8 mouse cellular contexts compared by ENCODE assay signal in the genomic region with DNA sequence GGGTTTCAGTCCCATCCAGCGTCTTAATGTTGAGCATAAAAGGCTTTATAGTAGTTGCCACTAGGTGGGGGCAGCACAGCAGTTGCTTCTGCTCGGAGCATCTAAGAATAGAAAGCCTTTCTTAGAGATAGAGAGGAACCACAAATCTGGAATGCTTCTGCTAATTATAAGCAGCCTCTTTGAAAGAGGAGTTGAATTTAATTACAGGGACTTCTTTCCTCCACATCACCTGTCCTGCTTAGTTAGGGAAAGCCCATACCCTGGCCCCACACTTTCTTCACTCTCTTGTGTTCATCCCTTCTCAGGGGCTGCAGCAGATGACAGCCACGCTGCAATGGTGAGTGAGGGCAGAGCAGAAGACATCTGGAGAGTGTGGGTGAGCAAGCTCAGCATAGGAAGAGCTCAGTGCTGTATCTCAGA. TPM values are rescaled to one million over a fixed set of nuclear protein-coding genes. Genes with fewer than 3 reads are reported as not detected.
DNase-seq lines count a peak whose midpoint lies in the region; ATAC-seq and TF ChIP-seq lines count a peak whose summit lies in the region.
"Had no signal": no experiment of that assay in that cellular context is flagged by ENCODE, and none has a peak within 500 bp of the region (broad histone marks: within the 10 kb centered on the region; RNA-seq: fewer than 3 reads in every experiment).

No protein-coding gene starts in this region.

- no peak overlapping the region for H3K9ac ChIP-seq in lung, postnatal 0 days (replicated peaks; ENCODE audit: low read depth)
- H3K9ac ChIP-seq in embryonic facial prominence, embryonic 14.5 days (ENCODE audit: low read depth, low read length), result no peak overlapping the region
- H3K9ac ChIP-seq in neural tube, embryonic 15.5 days (replicated peaks), result no peak overlapping the region
- H3K9ac ChIP-seq: limb, embryonic 12.5 days had no signal

- ATAC-seq in lung, postnatal 0 days, result no peak
- ATAC-seq in embryonic facial prominence, embryonic 14.5 days (ENCODE audit: low read depth), result 0 out of 2 replicates have a peak, but pooled peaks have one; percentile 53
- peak; percentile 83 for ATAC-seq in neural tube, embryonic 15.5 days (ENCODE audit: low FRiP score)
- no peak for ATAC-seq in monocyte, adult 5-6 weeks (replicated peaks; ENCODE audit: insufficient number of reproducible peaks, low FRiP score, low TSS enrichment, poor library complexity, severe bottlenecking)

- no peaks in the 10 kb centered on the region for H3K36me3 ChIP-seq in lung, postnatal 0 days (ENCODE audit: insufficient read depth, low read length)
- no peaks in the 10 kb centered on the region for H3K36me3 ChIP-seq in embryonic facial prominence, embryonic 14.5 days (ENCODE audit: control insufficient read depth, insufficient read depth, low read length)
- H3K36me3 ChIP-seq in neural tube, embryonic 15.5 days, result no peaks in the 10 kb centered on the region
- H3K36me3 ChIP-seq: limb, embryonic 12.5 days had no signal

- peak; percentile 64 for TF ChIP-seq CTCF in lung, postnatal 0 days (IDR thresholded peaks at IDR 0.05)

- H3K4me2 ChIP-seq in lung, postnatal 0 days (replicated peaks; ENCODE audit: low read depth, low read length), result no peak overlapping the region
- no peak overlapping the region for H3K4me2 ChIP-seq in embryonic facial prominence, embryonic 14.5 days (ENCODE audit: low read depth, low read length)
- H3K4me2 ChIP-seq in neural tube, embryonic 15.5 days, result no peak overlapping the region
- H3K4me2 ChIP-seq: limb, embryonic 12.5 days had no signal

- no peaks in the 10 kb centered on the region for H3K27me3 ChIP-seq in lung, postnatal 0 days (replicated peaks; ENCODE audit: insufficient read depth, low read length)
- no peaks in the 10 kb centered on the region for H3K27me3 ChIP-seq in embryonic facial prominence, embryonic 14.5 days (replicated peaks; ENCODE audit: control insufficient read depth, insufficient read depth, low read length)
- no peaks in the 10 kb centered on the region for H3K27me3 ChIP-seq in neural tube, embryonic 15.5 days (replicated peaks)

- no peaks in the 10 kb centered on the region for H3K4me1 ChIP-seq in lung, postnatal 0 days (ENCODE audit: insufficient read depth, low read depth, low read length)
- H3K4me1 ChIP-seq in embryonic facial prominence, embryonic 14.5 days (ENCODE audit: control insufficient read depth, insufficient read depth, low read length), result no peaks in the 10 kb centered on the region
- H3K4me1 ChIP-seq in neural tube, embryonic 15.5 days, result peaks cover 13% of the 10 kb centered on the region; the same call in 1 of the 2 replicates
- H3K4me1 ChIP-seq: limb, embryonic 12.5 days had no signal

- H3K4me3 ChIP-seq in lung, postnatal 0 days (ENCODE audit: low read depth, low read length), result no peak overlapping the region
- no peak overlapping the region for H3K4me3 ChIP-seq in embryonic facial prominence, embryonic 14.5 days (ENCODE audit: low read depth, low read length)
- H3K4me3 ChIP-seq in neural tube, embryonic 15.5 days (replicated peaks), result no peak overlapping the region
- H3K4me3 ChIP-seq: limb, embryonic 12.5 days had no signal

- H3K27ac ChIP-seq in lung, postnatal 0 days (ENCODE audit: low read length), result no peak overlapping the region
- H3K27ac ChIP-seq in embryonic facial prominence, embryonic 14.5 days (replicated peaks; ENCODE audit: low read depth, low read length), result no peak overlapping the region
- peak overlapping the region; percentile 54; the same call in 1 of the 2 replicates for H3K27ac ChIP-seq in neural tube, embryonic 15.5 days (replicated peaks)
- H3K27ac ChIP-seq: limb, embryonic 12.5 days had no signal

- peak; percentile 26 for DNase-seq in lung, postnatal 0 days (ENCODE audit: low spot score)
- no peak for DNase-seq in lung, postnatal 4 days
- DNase-seq in embryonic facial prominence, embryonic 14.5 days (ENCODE audit: low spot score), result peak; percentile 73
- peak; percentile 34 to 38 for DNase-seq in layer of hippocampus, postnatal 10 days (ENCODE audit: low spot score in 2 of 2)
- DNase-seq in gastrocnemius, postnatal 10 days, result no peak

- no peaks in the 10 kb centered on the region for H3K9me3 ChIP-seq in lung, postnatal 0 days (ENCODE audit: low read length)
- H3K9me3 ChIP-seq in embryonic facial prominence, embryonic 14.5 days (ENCODE audit: control insufficient read depth, low read length), result no peaks in the 10 kb centered on the region
- H3K9me3 ChIP-seq in neural tube, embryonic 15.5 days (replicated peaks), result no peaks in the 10 kb centered on the region
- H3K9me3 ChIP-seq: limb, embryonic 12.5 days had no signal

- TF ChIP-seq EP300 in lung, postnatal 0 days (IDR thresholded peaks at IDR 0.05), result no peak

- 17% methylated on average over 3 of the region's 3 CpGs for WGBS in lung, postnatal 0 days
- 9% methylated on average over 3 of the region's 3 CpGs for WGBS in embryonic facial prominence, embryonic 14.5 days
- 19% methylated on average over 3 of the region's 3 CpGs for WGBS in neural tube, embryonic 15.5 days

RNA-seq across cellular contexts. Expression of gene Tnfsf13b, which starts 47.3 kb away (rescaled TPM):
- polyA plus RNA-seq in lung, postnatal 0 days (2015; fragmentation: Nextera tagmentation; extraction: Ambion mirVana), result 1.3 TPM in 2 replicates
- polyA plus RNA-seq in embryonic facial prominence, embryonic 14.5 days (2014; fragmentation: Nextera tagmentation; extraction: Ambion mirVana), result 0.15 and 0.38 TPM in 2 replicates
- total RNA-seq in layer of hippocampus, postnatal 10 days (2021), result 1 to 10 TPM; 2.6 to 2.8 TPM
- polyA plus RNA-seq in neural tube, embryonic 15.5 days (2015; fragmentation: Nextera tagmentation; extraction: Ambion mirVana), result 1.3 and 1.6 TPM in 2 replicates
- 6.1 to 13.5 TPM (median 13.0 TPM) in 3 replicates for total RNA-seq in monocyte, adult 5-6 weeks (2017)
- total RNA-seq in gastrocnemius, postnatal 10 days (2021), result under 1 TPM; 0.54 to 0.88 TPM

Comparison
In these comparisons a context has a peak if more than half of its experiments do, and no peak if none do; other contexts are left out.
1. DNase-seq: peak in lung, postnatal 0 days (single experiment), embryonic facial prominence, embryonic 14.5 days (single experiment) and layer of hippocampus, postnatal 10 days (2 of 2); none in lung, postnatal 4 days (0 of 2) and gastrocnemius, postnatal 10 days (single experiment).
2. ATAC-seq: peak in embryonic facial prominence, embryonic 14.5 days (single experiment) and neural tube, embryonic 15.5 days (single experiment); none in lung, postnatal 0 days (single experiment) and monocyte, adult 5-6 weeks (single experiment).